Mouse (Mus musculus) myocyte (in vitro differentiated cells): Measurements from ENCODE around the gene Larp4b.

Source experiments
- E2F4 ChIP-seq: IDR thresholded peaks from one replicate; pipeline ENCODE4 v1.6.1; 2011; ENCODE audit warnings: mild to moderate bottlenecking, control low read depth, moderate library complexity; ENCODE audit not compliant: insufficient read depth
- MYOD1 ChIP-seq, 3 experiments: IDR thresholded peaks; one replicate each; pipeline ENCODE4 v1.6.1; 2011; ENCODE audit warnings: control low read depth in 2 of 3, low read depth in 2 of 3, mild to moderate bottlenecking in 2 of 3, moderate library complexity in 1 of 3; ENCODE audit not compliant: insufficient read length in 2 of 3, control insufficient read depth in 1 of 3
- POLR2A ChIP-seq: IDR thresholded peaks from one replicate; pipeline ENCODE4 v1.6.1; 2011; ENCODE audit warnings: low read depth, mild to moderate bottlenecking, control low read depth, moderate library complexity; ENCODE audit not compliant: insufficient read length
- USF1 ChIP-seq: IDR thresholded peaks from one replicate; pipeline ENCODE4 v1.6.1; 2011; ENCODE audit warnings: low read depth, mild to moderate bottlenecking, control low read depth, moderate library complexity

DNA sequence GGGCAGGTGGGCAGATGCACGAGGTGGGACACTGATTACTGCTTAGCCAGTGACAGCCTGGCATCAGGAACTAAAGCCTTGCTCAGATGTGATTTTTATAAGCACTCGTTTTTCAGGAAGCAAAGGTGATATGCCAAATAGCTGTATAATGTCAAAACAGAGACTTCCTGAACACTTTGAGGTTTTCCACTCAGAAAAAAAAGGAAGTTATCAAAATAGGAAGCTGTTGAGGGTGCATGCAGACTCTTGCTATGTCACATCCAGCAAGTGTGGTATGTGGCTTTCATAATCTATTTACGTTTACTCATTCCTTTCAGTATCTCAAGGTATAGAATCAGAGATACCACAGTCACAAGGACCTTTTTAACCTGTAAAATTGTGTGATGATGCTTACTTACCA is 79.7 kb downstream of the Larp4b start:
- no peak for TF ChIP-seq POLR2A
- no peak for TF ChIP-seq E2F4
- no peak for TF ChIP-seq USF1
- TF ChIP-seq MYOD1 (IDR thresholded peaks at IDR 0.05; ENCODE audit: control insufficient read depth in 1 of 3, insufficient read length in 2 of 3, low read depth in 2 of 3): no peak
